ENCODE assay signal across 27 mouse cellular contexts in genomic region chr4:142996406-142996805, GRCm38 (mm10).
DNase-seq lines count a peak whose midpoint lies in the region; ATAC-seq and TF ChIP-seq lines count a peak whose summit lies in the region.
"Had no signal": no experiment of that assay in that cellular context is flagged by ENCODE, and none has a peak within 500 bp of the region (broad histone marks: within the 10 kb centered on the region; RNA-seq: fewer than 3 reads in every experiment).

No protein-coding gene starts in this region.

- H3K9me3 ChIP-seq in limb, embryonic 10.5 days (replicated peaks): no peaks in the 10 kb centered on the region
- H3K9me3 ChIP-seq: embryonic facial prominence, embryonic 13.5 days; forebrain, embryonic 13.5 days; heart, embryonic 12.5 days; hindbrain, embryonic 13.5 days; limb, embryonic 13.5 days; liver, embryonic 15.5 days; midbrain, embryonic 12.5 days; neural tube, embryonic 12.5 days had no signal

- peak; percentile 58 for TF ChIP-seq CTCF in layer of hippocampus, adult 2 months (conservative IDR thresholded peaks at IDR 0.05)

- no peak for ATAC-seq in cerebellum, adult (ENCODE audit: insufficient number of reproducible peaks, low FRiP score, low TSS enrichment)
- ATAC-seq: forebrain, embryonic 13.5 days; inflammation-experienced regulatory T-cells, adult 6 months; lung, postnatal 0 days had no signal

- peaks cover 2% of the 10 kb centered on the region; the same call in 1 of the 2 replicates for H3K4me1 ChIP-seq in limb, embryonic 10.5 days
- H3K4me1 ChIP-seq: embryonic facial prominence, embryonic 13.5 days; forebrain, embryonic 13.5 days; heart, embryonic 12.5 days; hindbrain, embryonic 13.5 days; liver, embryonic 15.5 days; midbrain, embryonic 12.5 days; neural tube, embryonic 12.5 days had no signal

- H3K27ac ChIP-seq in layer of hippocampus, adult 2 months: no peak overlapping the region
- no peak overlapping the region for H3K27ac ChIP-seq in limb, embryonic 10.5 days
- H3K27ac ChIP-seq: embryonic facial prominence, embryonic 13.5 days; forebrain, embryonic 13.5 days; hindbrain, embryonic 13.5 days; limb, embryonic 13.5 days; liver, embryonic 15.5 days; midbrain, embryonic 12.5 days; neural tube, embryonic 12.5 days had no signal

- no peaks in the 10 kb centered on the region for H3K36me3 ChIP-seq in limb, embryonic 10.5 days
- H3K36me3 ChIP-seq: embryonic facial prominence, embryonic 13.5 days; heart, embryonic 12.5 days; hindbrain, embryonic 13.5 days; limb, embryonic 13.5 days; liver, embryonic 15.5 days; midbrain, embryonic 12.5 days; neural tube, embryonic 12.5 days had no signal

- no peaks in the 10 kb centered on the region for H3K27me3 ChIP-seq in limb, embryonic 10.5 days (ENCODE audit: low read depth, poor library complexity, severe bottlenecking)
- H3K27me3 ChIP-seq: embryonic facial prominence, embryonic 13.5 days; forebrain, embryonic 13.5 days; hindbrain, embryonic 13.5 days; limb, embryonic 13.5 days; liver, embryonic 15.5 days; midbrain, embryonic 12.5 days; neural tube, embryonic 12.5 days had no signal

- H3K4me3 ChIP-seq in layer of hippocampus, adult 2 months: no peak overlapping the region
- H3K4me3 ChIP-seq in limb, embryonic 10.5 days: no peak overlapping the region
- H3K4me3 ChIP-seq: embryonic facial prominence, embryonic 13.5 days; erythroblast, embryonic 14.5 days; forebrain, embryonic 13.5 days; heart, embryonic 12.5 days; hindbrain, embryonic 13.5 days; limb, embryonic 13.5 days; liver, embryonic 15.5 days; midbrain, embryonic 12.5 days; neural tube, embryonic 12.5 days had no signal

- DNase-seq in cerebellum, adult 9-11 months: peak; percentile 7
- DNase-seq in layer of hippocampus, adult 2 months (ENCODE audit: low spot score in 2 of 2): no peak
- DNase-seq in layer of hippocampus, adult 8-10 months (ENCODE audit: low spot score in 2 of 2): no peak
- DNase-seq in A20 (ENCODE audit: low read depth, low spot score): peak; percentile 19
- DNase-seq in brain, adult 2 months (ENCODE audit: low read depth, low spot score): peak; percentile 29
- DNase-seq in neural tube, embryonic 10.5 days (ENCODE audit: extremely low spot score, low spot score): no peak
- no peak for DNase-seq in limb, embryonic 10.5 days (ENCODE audit: low spot score)
- DNase-seq: adrenal gland, postnatal 14 days; embryo, embryonic 11 days; gastrocnemius, postnatal 10 days; heart, adult 18-20 months; heart, postnatal 10 days; kidney, adult 8-10 months; kidney, postnatal 10 days; right cerebral cortex, postnatal 14 days had no signal

- whole genome bisulfite sequencing in limb, embryonic 10.5 days: 57% methylated on average over 4 of the region's 4 CpGs

Comparison
In these comparisons a context has a peak if more than half of its experiments do, and no peak if none do; other contexts are left out.
1. DNase-seq: peak in cerebellum, adult 9-11 months (single experiment), A20 (single experiment) and brain, adult 2 months (single experiment); none in layer of hippocampus, adult 2 months (0 of 2), layer of hippocampus, adult 8-10 months (0 of 2), neural tube, embryonic 10.5 days (single experiment) and limb, embryonic 10.5 days (single experiment).